Mouse (Mus musculus) MEL (cell line): ENCODE measurements around the gene Tenm3. TPM values are rescaled to one million over a fixed set of nuclear protein-coding genes. Genes with fewer than 3 reads are reported as not detected.

Experiments used
- DNase-seq: peaks from one replicate; pipeline ENCODE4 v3.0.0; 2011; ENCODE audit warnings: low read depth, low spot score
- H3K27ac ChIP-seq: 2 replicates; pipeline ENCODE4 v1.5.1; 2012; ENCODE audit warnings: low read depth, mild to moderate bottlenecking, control low read depth, low read length, moderate library complexity; ENCODE audit not compliant: control insufficient read depth
- H3K27me3 ChIP-seq, 2 experiments: fragments of 150-350 bp in 1 of 2; sonication (generic) in 1 of 2; 2 replicates each; pipeline ENCODE4 v1.6.1; 2012; ENCODE audit warnings: low read length in 2 of 2, mild to moderate bottlenecking in 2 of 2, improper control_type of control experiment in 1 of 2, moderate library complexity in 1 of 2; ENCODE audit not compliant: insufficient read depth in 2 of 2, control insufficient read depth in 1 of 2
- H3K36me3 ChIP-seq, 2 experiments: 2 replicates each; pipeline ENCODE4 v1.6.1; 2012 to 2014; ENCODE audit warnings: low read length in 2 of 2, improper control_type of control experiment in 1 of 2, inconsistent platforms in 1 of 2, mild to moderate bottlenecking in 1 of 2; ENCODE audit not compliant: insufficient read depth in 2 of 2, control insufficient read depth in 1 of 2
- H3K4me1 ChIP-seq, 2 experiments: fragments of 150-350 bp in 1 of 2; sonication (generic) in 1 of 2; 2 replicates each; pipeline ENCODE4 v1.6.1; 2012; ENCODE audit warnings: low read length in 2 of 2, improper control_type of control experiment in 1 of 2, mild to moderate bottlenecking in 1 of 2; ENCODE audit not compliant: insufficient read depth in 2 of 2, control insufficient read depth in 1 of 2
- H3K4me3 ChIP-seq, 2 experiments: fragments of 150-350 bp in 1 of 2; sonication (generic) in 1 of 2; 2 replicates each; pipeline ENCODE4 v1.5.1; 2012; ENCODE audit warnings: low read depth in 2 of 2, low read length in 2 of 2, mild to moderate bottlenecking in 2 of 2, moderate library complexity in 2 of 2, control low read depth in 1 of 2, improper control_type of control experiment in 1 of 2; ENCODE audit not compliant: control insufficient read depth in 1 of 2, insufficient read depth in 1 of 2
- H3K79me2 ChIP-seq: 2 replicates; pipeline ENCODE4 v1.6.1; 2012; ENCODE audit warnings: mild to moderate bottlenecking, low read length, moderate library complexity; ENCODE audit not compliant: control insufficient read depth, poor library complexity, insufficient read depth
- H3K9ac ChIP-seq: 2 replicates; pipeline ENCODE4 v1.6.1; 2012; ENCODE audit warnings: low read depth, mild to moderate bottlenecking, control low read depth, low read length, moderate library complexity; ENCODE audit not compliant: control insufficient read depth, poor library complexity, severe bottlenecking
- H3K9me3 ChIP-seq: fragments of 150-350 bp; sonication (generic); replicated peaks from 2 replicates; pipeline ENCODE4 v1.6.1; 2012; ENCODE audit warnings: mild to moderate bottlenecking, low read length, improper control_type of control experiment, moderate library complexity; ENCODE audit not compliant: insufficient read depth
- BHLHE40 ChIP-seq: IDR thresholded peaks from 2 replicates; pipeline ENCODE4 v1.6.1; 2012; ENCODE audit warnings: low read depth, mild to moderate bottlenecking, inconsistent platforms, low read length, improper control_type of control experiment, borderline replicate concordance
- CHD1 ChIP-seq: IDR thresholded peaks from 2 replicates; pipeline ENCODE4 v1.6.1; 2012; ENCODE audit warnings: low read depth, mild to moderate bottlenecking, inconsistent platforms, low read length, improper control_type of control experiment
- CTCF ChIP-seq, 3 experiments: IDR thresholded peaks in 2 of 3; conservative IDR thresholded peaks in 1 of 3; 2 replicates each; pipeline ENCODE4 v1.5.1; 2011 to 2012; ENCODE audit warnings: low read length in 3 of 3, low read depth in 2 of 3, mild to moderate bottlenecking in 2 of 3, improper control_type of control experiment in 1 of 3, inconsistent platforms in 1 of 3, mixed read lengths in 1 of 3, moderate library complexity in 1 of 3; ENCODE audit not compliant: control insufficient read depth in 1 of 3, insufficient read depth in 1 of 3, poor library complexity in 1 of 3, severe bottlenecking in 1 of 3
- EP300 ChIP-seq, 2 experiments: IDR thresholded peaks; 2 replicates each; pipeline ENCODE4 v1.6.1; 2011; ENCODE audit warnings: improper control_type of control experiment in 2 of 2, low read length in 2 of 2, low read depth in 1 of 2, mild to moderate bottlenecking in 1 of 2
- ETS1 ChIP-seq: IDR thresholded peaks from 2 replicates; pipeline ENCODE4 v1.6.1; 2012; ENCODE audit warnings: low read depth, mild to moderate bottlenecking, inconsistent platforms, low read length, improper control_type of control experiment, moderate library complexity
- GABPA ChIP-seq: IDR thresholded peaks from 2 replicates; pipeline ENCODE4 v1.6.1; 2012; ENCODE audit warnings: low read depth, mild to moderate bottlenecking, inconsistent platforms, low read length, improper control_type of control experiment, moderate library complexity
- GATA1 ChIP-seq: IDR thresholded peaks from 2 replicates; pipeline ENCODE4 v1.6.1; 2011; ENCODE audit warnings: low read depth, low read length, improper control_type of control experiment
- HCFC1 ChIP-seq: IDR thresholded peaks from 2 replicates; pipeline ENCODE4 v1.6.1; 2012; ENCODE audit warnings: low read depth, mild to moderate bottlenecking, inconsistent platforms, low read length, improper control_type of control experiment, moderate library complexity
- KAT2A ChIP-seq: conservative IDR thresholded peaks from 2 replicates; pipeline ENCODE4 v1.6.1; 2012; ENCODE audit warnings: low read depth, low read length, improper control_type of control experiment, inconsistent platforms
- MAFK ChIP-seq: IDR thresholded peaks from 2 replicates; pipeline ENCODE4 v1.6.1; 2011; ENCODE audit warnings: low read depth, mild to moderate bottlenecking, low read length, improper control_type of control experiment, borderline replicate concordance
- MAZ ChIP-seq: IDR thresholded peaks from 2 replicates; pipeline ENCODE4 v1.6.1; 2012; ENCODE audit warnings: low read depth, mild to moderate bottlenecking, inconsistent platforms, low read length, improper control_type of control experiment
- MEF2A ChIP-seq: IDR thresholded peaks from 2 replicates; pipeline ENCODE4 v1.6.1; 2014; ENCODE audit warnings: low read depth, mild to moderate bottlenecking, inconsistent platforms, low read length, improper control_type of control experiment; ENCODE audit not compliant: poor library complexity, insufficient replicate concordance, severe bottlenecking; ENCODE audit errors: extremely low read depth
- MXI1 ChIP-seq: IDR thresholded peaks from 2 replicates; pipeline ENCODE4 v1.6.1; 2011; ENCODE audit warnings: mild to moderate bottlenecking, low read depth, low read length, improper control_type of control experiment
- MYC ChIP-seq: IDR thresholded peaks from 2 replicates; pipeline ENCODE4 v1.6.1; 2011; ENCODE audit warnings: low read depth, mild to moderate bottlenecking, low read length, improper control_type of control experiment, moderate library complexity
- POLR2A ChIP-seq, 2 experiments: IDR thresholded peaks; 2 replicates each; pipeline ENCODE4 v1.6.1; 2011 to 2012; ENCODE audit warnings: low read length in 2 of 2, mild to moderate bottlenecking in 2 of 2, control low read depth in 1 of 2, improper control_type of control experiment in 1 of 2, low read depth in 1 of 2, moderate library complexity in 1 of 2; ENCODE audit not compliant: control insufficient read depth in 1 of 2, insufficient read depth in 1 of 2, poor library complexity in 1 of 2
- POLR2AphosphoS2 ChIP-seq: IDR thresholded peaks from 2 replicates; pipeline ENCODE4 v1.6.1; 2011; ENCODE audit warnings: low read length, improper control_type of control experiment
- RCOR1 ChIP-seq: IDR thresholded peaks from 2 replicates; pipeline ENCODE4 v1.6.1; 2012; ENCODE audit warnings: low read depth, mild to moderate bottlenecking, inconsistent platforms, low read length, improper control_type of control experiment
- SIN3A ChIP-seq: IDR thresholded peaks from 2 replicates; pipeline ENCODE4 v1.6.1; 2012; ENCODE audit warnings: low read length, improper control_type of control experiment, inconsistent platforms
- TAL1 ChIP-seq: IDR thresholded peaks from 2 replicates; pipeline ENCODE4 v1.6.1; 2012; ENCODE audit warnings: mild to moderate bottlenecking, inconsistent platforms, low read length, moderate library complexity, mixed read lengths
- TBP ChIP-seq: IDR thresholded peaks from 2 replicates; pipeline ENCODE4 v1.8.0; 2011; ENCODE audit warnings: low read depth, low read length, improper control_type of control experiment
- TCF12 ChIP-seq: IDR thresholded peaks from 2 replicates; pipeline ENCODE4 v1.6.1; 2014; ENCODE audit warnings: low read depth, mild to moderate bottlenecking, inconsistent platforms, low read length, improper control_type of control experiment, moderate library complexity
- USF1 ChIP-seq: IDR thresholded peaks from 2 replicates; pipeline ENCODE4 v1.6.1; 2014; ENCODE audit warnings: low read depth, mild to moderate bottlenecking, inconsistent platforms, low read length, improper control_type of control experiment, moderate library complexity
- USF2 ChIP-seq, 2 experiments: IDR thresholded peaks; 2 replicates each; pipeline ENCODE4 v1.6.1; 2011 to 2012; ENCODE audit warnings: improper control_type of control experiment in 2 of 2, low read length in 2 of 2, borderline replicate concordance in 1 of 2, inconsistent platforms in 1 of 2, low read depth in 1 of 2, mild to moderate bottlenecking in 1 of 2; ENCODE audit not compliant: insufficient read depth in 1 of 2
- ZC3H11A ChIP-seq: IDR thresholded peaks from 2 replicates; pipeline ENCODE4 v1.6.1; 2012; ENCODE audit warnings: low read depth, mild to moderate bottlenecking, inconsistent platforms, low read length, improper control_type of control experiment
- ZKSCAN1 ChIP-seq: IDR thresholded peaks from 2 replicates; pipeline ENCODE4 v1.6.1; 2012; ENCODE audit warnings: low read depth, mild to moderate bottlenecking, inconsistent platforms, low read length, improper control_type of control experiment, moderate library complexity
- ZMIZ1 ChIP-seq: IDR thresholded peaks from 2 replicates; pipeline ENCODE4 v1.6.1; 2012; ENCODE audit warnings: low read depth, mild to moderate bottlenecking, inconsistent platforms, low read length, improper control_type of control experiment, moderate library complexity
- polyA plus RNA-seq, 2 experiments: library from polyadenylated mRNA; stranded (reverse) in 1 of 2; unstranded in 1 of 2; fragments of >175 nt in 1 of 2; fragments of >200 nt in 1 of 2; gene quantifications; 2 replicates each; pipeline versions ENCODE4 v1.2.1 to v1.2.4; 2012; ENCODE audit warnings: low replicate concordance in 2 of 2, low read depth in 1 of 2; ENCODE audit not compliant: insufficient read length in 2 of 2, insufficient read depth in 1 of 2, missing spikeins in 1 of 2
- total RNA-seq: library from RNA; depleted of rRNA; stranded (reverse); fragments of 300-350 nt; gene quantifications from 2 replicates; pipeline ENCODE4 v1.2.3, GENCODE M21; 2012

The Tenm3 gene
- total and polyA plus RNA-seq, 3 experiments = not detected

- no peak overlapping the region for H3K9ac ChIP-seq
- TF ChIP-seq MAFK = no peak
- TF ChIP-seq HCFC1 = no peak
- no peak for TF ChIP-seq ETS1
- no peak for TF ChIP-seq TAL1
- no peak for TF ChIP-seq GATA1
- no peak for TF ChIP-seq POLR2A (IDR thresholded peaks at IDR 0.05; ENCODE audit: control insufficient read depth in 1 of 2, insufficient read depth in 1 of 2, low read depth in 1 of 2, low read length in 2 of 2, poor library complexity in 1 of 2)
- TF ChIP-seq POLR2AphosphoS2 = no peak
- no peak for TF ChIP-seq MYC
- no peak for TF ChIP-seq ZMIZ1
- no peak for TF ChIP-seq MEF2A
- TF ChIP-seq GABPA = no peak
- H3K4me1 ChIP-seq = no peaks in the 10 kb centered on the region
- H3K79me2 ChIP-seq = no peaks in the 10 kb centered on the region
- no peak overlapping the region for H3K4me3 ChIP-seq
- no peak for DNase-seq
- no peaks in the 10 kb centered on the region for H3K9me3 ChIP-seq
- H3K36me3 ChIP-seq = no peaks in the 10 kb centered on the region
- H3K27me3 ChIP-seq = no peaks in the 10 kb centered on the region
- no peak overlapping the region for H3K27ac ChIP-seq
These were observed 8.0 kb downstream of the Tenm3 start for GRCm38 (mm10) chr8:48835745-48836144.

- Histone ChIP-seq H3K27me3 (no peaks in the 10 kb centered on the region), H3K9ac (no peak overlapping the region), H3K4me1 (no peaks in the 10 kb centered on the region), H3K36me3 (no peaks in the 10 kb centered on the region), H3K27ac (no peak overlapping the region), H3K79me2 (no peaks in the 10 kb centered on the region), H3K4me3 (no peak overlapping the region), H3K9me3 (no peaks in the 10 kb centered on the region)
- TF ChIP-seq POLR2AphosphoS2 (no peak), ZKSCAN1 (no peak), ZC3H11A (no peak), CTCF (IDR thresholded peaks at IDR 0.05 in 2 of 3, conservative IDR thresholded peaks at IDR 0.05 in 1 of 3; ENCODE audit: control insufficient read depth in 1 of 3, insufficient read depth in 1 of 3, low read depth in 2 of 3, low read length in 3 of 3, poor library complexity in 1 of 3, severe bottlenecking in 1 of 3) (no peak), EP300 (IDR thresholded peaks at IDR 0.05; ENCODE audit: low read depth in 1 of 2, low read length in 2 of 2) (no peak), ZMIZ1 (no peak), TCF12 (no peak), USF1 (no peak), MXI1 (no peak), MAZ (no peak), GATA1 (no peak), CHD1 (no peak), MAFK (no peak), SIN3A (no peak), KAT2A (no peak), TBP (no peak), BHLHE40 (no peak), RCOR1 (no peak), USF2 (IDR thresholded peaks at IDR 0.05; ENCODE audit: borderline replicate concordance in 1 of 2, insufficient read depth in 1 of 2, low read depth in 1 of 2, low read length in 2 of 2) (no peak)
- no peak for DNase-seq
These were observed 16.3 kb downstream of the Tenm3 start for GRCm38 (mm10) chr8:48827454-48827853.
